Mouse (Mus musculus): Measurements from ENCODE around the gene Nmnat3. TPM values are rescaled to one million over a fixed set of nuclear protein-coding genes. Genes with fewer than 3 reads are reported as not detected.

Gene Nmnat3
- polyA plus RNA-seq, 1 experiment from 2014 or later: 14.2 TPM

- ATAC-seq: no peak
- no peak for TF ChIP-seq CTCF (IDR thresholded peaks at IDR 0.05; ENCODE audit: low read depth)
- TF ChIP-seq EP300 (IDR thresholded peaks at IDR 0.05; ENCODE audit: low read depth): no peak
- no peak overlapping the region for H3K9ac ChIP-seq (replicated peaks)
- no peak overlapping the region for H3K4me2 ChIP-seq (ENCODE audit: low read depth, low read length)
- peak overlapping the region; percentile 12; the same call in 1 of the 2 replicates for H3K27ac ChIP-seq (ENCODE audit: low read depth)
- no peak overlapping the region for H3K4me3 ChIP-seq (ENCODE audit: low read depth, low read length)
- no peaks in the 10 kb centered on the region for H3K36me3 ChIP-seq (replicated peaks; ENCODE audit: insufficient read depth, low read length)
- no peaks in the 10 kb centered on the region for H3K9me3 ChIP-seq (ENCODE audit: low read length)
- H3K27me3 ChIP-seq (ENCODE audit: insufficient read depth, low read length): no peaks in the 10 kb centered on the region
- H3K4me1 ChIP-seq (ENCODE audit: insufficient read depth): peaks cover 48% of the 10 kb centered on the region
- DNase-seq: no peak
- WGBS (ENCODE audit: insufficient replicate concordance): 61% methylated on average over 3 of the region's 3 CpGs
Measured at GRCm38 (mm10) chr9:98430528-98430927, 143.3 kb downstream of the Nmnat3 start.

GRCm38 (mm10) chr9:98433021-98433420 lies 145.8 kb downstream of the Nmnat3 start:
- Histone ChIP-seq H3K4me1 (ENCODE audit: insufficient read depth) (peaks cover 33% of the 10 kb centered on the region), H3K9ac (replicated peaks) (no peak overlapping the region), H3K9me3 (ENCODE audit: low read length) (no peaks in the 10 kb centered on the region), H3K27ac (ENCODE audit: low read depth) (peak overlapping the region; percentile 18; the same call in 1 of the 2 replicates), H3K27me3 (ENCODE audit: insufficient read depth, low read length) (no peaks in the 10 kb centered on the region), H3K36me3 (replicated peaks; ENCODE audit: insufficient read depth, low read length) (no peaks in the 10 kb centered on the region), H3K4me2 (ENCODE audit: low read depth, low read length) (no peak overlapping the region), H3K4me3 (ENCODE audit: low read depth, low read length) (no peak overlapping the region)
- DNase-seq (peak; percentile 23), ATAC-seq (peak; percentile 71)
- TF ChIP-seq EP300 (IDR thresholded peaks at IDR 0.05; ENCODE audit: low read depth) (no peak), CTCF (IDR thresholded peaks at IDR 0.05; ENCODE audit: low read depth) (no peak)
- WGBS (ENCODE audit: insufficient replicate concordance): 83% methylated on average over 2 of the region's 2 CpGs

GRCm38 (mm10) chr9:98433956-98434588 lies 146.8 kb downstream of the Nmnat3 start:
- no peak for TF ChIP-seq CTCF (IDR thresholded peaks at IDR 0.05; ENCODE audit: low read depth)
- TF ChIP-seq EP300 (IDR thresholded peaks at IDR 0.05; ENCODE audit: low read depth): no peak
- H3K4me1 ChIP-seq (ENCODE audit: insufficient read depth): peaks cover 26% of the 10 kb centered on the region
- H3K4me3 ChIP-seq (ENCODE audit: low read depth, low read length): no peak overlapping the region
- 40% methylated on average over 4 of the region's 4 CpGs for WGBS (ENCODE audit: insufficient replicate concordance)
- no peaks in the 10 kb centered on the region for H3K36me3 ChIP-seq (replicated peaks; ENCODE audit: insufficient read depth, low read length)
- peak overlapping the region; percentile 30 for H3K27ac ChIP-seq (ENCODE audit: low read depth)
- no peaks in the 10 kb centered on the region for H3K27me3 ChIP-seq (ENCODE audit: insufficient read depth, low read length)
- no peaks in the 10 kb centered on the region for H3K9me3 ChIP-seq (ENCODE audit: low read length)
- no peak overlapping the region for H3K9ac ChIP-seq (replicated peaks)
- no peak for ATAC-seq
- no peak overlapping the region for H3K4me2 ChIP-seq (ENCODE audit: low read depth, low read length)
- no peak for DNase-seq

GRCm38 (mm10) chr9:98437819-98438218 lies 150.6 kb downstream of the Nmnat3 start:
- Histone ChIP-seq H3K4me3 (ENCODE audit: low read depth, low read length) (no peak overlapping the region), H3K9me3 (ENCODE audit: low read length) (no peaks in the 10 kb centered on the region), H3K9ac (replicated peaks) (no peak overlapping the region), H3K27me3 (ENCODE audit: insufficient read depth, low read length) (no peaks in the 10 kb centered on the region), H3K4me2 (ENCODE audit: low read depth, low read length) (no peak overlapping the region), H3K36me3 (replicated peaks; ENCODE audit: insufficient read depth, low read length) (no peaks in the 10 kb centered on the region), H3K4me1 (ENCODE audit: insufficient read depth) (peaks cover 12% of the 10 kb centered on the region), H3K27ac (ENCODE audit: low read depth) (no peak overlapping the region)
- WGBS (ENCODE audit: insufficient replicate concordance): 79% methylated on average over 4 of the region's 4 CpGs
- no peak for TF ChIP-seq CTCF (IDR thresholded peaks at IDR 0.05; ENCODE audit: low read depth)
- no peak for TF ChIP-seq EP300 (IDR thresholded peaks at IDR 0.05; ENCODE audit: low read depth)
- DNase-seq: no peak
- no peak for ATAC-seq

- Histone ChIP-seq H3K4me3 (ENCODE audit: low read depth, low read length) (no peak overlapping the region), H3K27ac (ENCODE audit: low read depth) (no peak overlapping the region), H3K9ac (replicated peaks) (no peak overlapping the region), H3K36me3 (replicated peaks; ENCODE audit: insufficient read depth, low read length) (no peaks in the 10 kb centered on the region), H3K9me3 (ENCODE audit: low read length) (no peaks in the 10 kb centered on the region), H3K4me1 (ENCODE audit: insufficient read depth) (peaks cover 7% of the 10 kb centered on the region; the same call in 1 of the 2 replicates), H3K4me2 (ENCODE audit: low read depth, low read length) (no peak overlapping the region), H3K27me3 (ENCODE audit: insufficient read depth, low read length) (no peaks in the 10 kb centered on the region)
- DNase-seq: no peak
- no peak for ATAC-seq
- 59% methylated on average over 3 of the region's 3 CpGs for WGBS (ENCODE audit: insufficient replicate concordance)
- TF ChIP-seq CTCF (IDR thresholded peaks at IDR 0.05; ENCODE audit: low read depth) (no peak), EP300 (IDR thresholded peaks at IDR 0.05; ENCODE audit: low read depth) (no peak)
Measured at GRCm38 (mm10) chr9:98439091-98439490, 151.9 kb downstream of the Nmnat3 start.

- H3K27ac ChIP-seq (ENCODE audit: low read depth): no peak overlapping the region
- WGBS (ENCODE audit: insufficient replicate concordance): 36% methylated on average over 5 of the region's 5 CpGs
- H3K4me2 ChIP-seq (ENCODE audit: low read depth, low read length): no peak overlapping the region
- no peaks in the 10 kb centered on the region for H3K27me3 ChIP-seq (ENCODE audit: insufficient read depth, low read length)
- no peak overlapping the region for H3K9ac ChIP-seq (replicated peaks)
- H3K4me1 ChIP-seq (ENCODE audit: insufficient read depth): peaks cover 3% of the 10 kb centered on the region; the same call in 1 of the 2 replicates
- TF ChIP-seq CTCF (IDR thresholded peaks at IDR 0.05; ENCODE audit: low read depth) (peak; percentile 82), EP300 (IDR thresholded peaks at IDR 0.05; ENCODE audit: low read depth) (no peak)
- H3K36me3 ChIP-seq (replicated peaks; ENCODE audit: insufficient read depth, low read length): peaks cover 5% of the 10 kb centered on the region; the same call in 1 of the 2 replicates
- H3K9me3 ChIP-seq (ENCODE audit: low read length): no peaks in the 10 kb centered on the region
- DNase-seq: peak; percentile 46
- ATAC-seq: 0 out of 2 replicates have a peak, but pooled peaks have one; percentile 40
- no peak overlapping the region for H3K4me3 ChIP-seq (ENCODE audit: low read depth, low read length)
Measured at GRCm38 (mm10) chr9:98442638-98443037, 155.4 kb downstream of the Nmnat3 start.

Measured in liver, postnatal 0 days (tissue).